Comparison of ENCODE assay signal across 19 mouse cellular contexts in genomic region chr1:120321270-120322021, GRCm38 (mm10). TPM values are rescaled to one million over a fixed set of nuclear protein-coding genes. Genes with fewer than 3 reads are reported as not detected.
DNase-seq lines count a peak whose midpoint lies in the region; ATAC-seq and TF ChIP-seq lines count a peak whose summit lies in the region.
"Had no signal": no experiment of that assay in that cellular context is flagged by ENCODE, and none has a peak within 500 bp of the region (broad histone marks: within the 10 kb centered on the region; RNA-seq: fewer than 3 reads in every experiment).

No protein-coding gene starts in this region.

- H3K36me3 ChIP-seq in forebrain, embryonic 13.5 days (ENCODE audit: poor library complexity, severe bottlenecking), result no peaks in the 10 kb centered on the region
- no peaks in the 10 kb centered on the region for H3K36me3 ChIP-seq in forebrain, embryonic 11.5 days (ENCODE audit: control insufficient read depth, insufficient read depth, low read length)
- H3K36me3 ChIP-seq in forebrain, embryonic 14.5 days (ENCODE audit: control insufficient read depth, insufficient read depth, low read length), result no peaks in the 10 kb centered on the region
- no peaks in the 10 kb centered on the region for H3K36me3 ChIP-seq in hindbrain, embryonic 13.5 days
- no peaks in the 10 kb centered on the region for H3K36me3 ChIP-seq in midbrain, embryonic 15.5 days (replicated peaks)
- no peaks in the 10 kb centered on the region for H3K36me3 ChIP-seq in heart, adult 2 months (ENCODE audit: control insufficient read depth, insufficient read depth, low read length)
- H3K36me3 ChIP-seq: embryonic facial prominence, embryonic 15.5 days had no signal

- 72% methylated on average over 16 of the region's 16 CpGs for WGBS in forebrain, embryonic 13.5 days
- 81% methylated on average over 16 of the region's 16 CpGs for WGBS in forebrain, embryonic 11.5 days
- WGBS in forebrain, embryonic 14.5 days, result 66% methylated on average over 16 of the region's 16 CpGs
- WGBS in hindbrain, embryonic 13.5 days, result 59% methylated on average over 16 of the region's 16 CpGs
- WGBS in midbrain, embryonic 15.5 days, result 61% methylated on average over 16 of the region's 16 CpGs
- 78% methylated on average over 16 of the region's 16 CpGs for WGBS in heart, adult 2 months

- no peaks in the 10 kb centered on the region for H3K27me3 ChIP-seq in forebrain, embryonic 13.5 days
- H3K27me3 ChIP-seq in forebrain, embryonic 11.5 days (ENCODE audit: control insufficient read depth, insufficient read depth, low read length), result no peaks in the 10 kb centered on the region
- H3K27me3 ChIP-seq in forebrain, embryonic 14.5 days (replicated peaks; ENCODE audit: control insufficient read depth, insufficient read depth, low read length), result no peaks in the 10 kb centered on the region
- H3K27me3 ChIP-seq in hindbrain, embryonic 13.5 days, result peaks cover 5% of the 10 kb centered on the region; the same call in 1 of the 2 replicates
- H3K27me3 ChIP-seq in midbrain, embryonic 15.5 days (replicated peaks), result no peaks in the 10 kb centered on the region
- H3K27me3 ChIP-seq in heart, adult 2 months (ENCODE audit: control insufficient read depth, insufficient read depth, low read length), result no peaks in the 10 kb centered on the region
- H3K27me3 ChIP-seq: embryonic facial prominence, embryonic 15.5 days had no signal

- TF ChIP-seq EP300 in heart, adult 2 months (IDR thresholded peaks at IDR 0.05; ENCODE audit: insufficient read depth, low read depth, low read length), result no peak

- no peak overlapping the region for H3K4me2 ChIP-seq in forebrain, embryonic 13.5 days
- no peak overlapping the region for H3K4me2 ChIP-seq in forebrain, embryonic 11.5 days (ENCODE audit: low read depth, low read length, severe bottlenecking)
- no peak overlapping the region for H3K4me2 ChIP-seq in forebrain, embryonic 14.5 days (ENCODE audit: low read length)
- H3K4me2 ChIP-seq in hindbrain, embryonic 13.5 days, result peak overlapping the region; percentile 11; the same call in 1 of the 2 replicates
- no peak overlapping the region for H3K4me2 ChIP-seq in midbrain, embryonic 15.5 days
- H3K4me2 ChIP-seq: embryonic facial prominence, embryonic 15.5 days had no signal

- no peaks in the 10 kb centered on the region for H3K9me3 ChIP-seq in forebrain, embryonic 13.5 days (replicated peaks)
- H3K9me3 ChIP-seq in forebrain, embryonic 11.5 days (ENCODE audit: control insufficient read depth, low read length), result no peaks in the 10 kb centered on the region
- no peaks in the 10 kb centered on the region for H3K9me3 ChIP-seq in forebrain, embryonic 14.5 days (replicated peaks; ENCODE audit: control insufficient read depth, low read length)
- H3K9me3 ChIP-seq in hindbrain, embryonic 13.5 days, result no peaks in the 10 kb centered on the region
- no peaks in the 10 kb centered on the region for H3K9me3 ChIP-seq in midbrain, embryonic 15.5 days
- H3K9me3 ChIP-seq: embryonic facial prominence, embryonic 15.5 days had no signal

- no peak overlapping the region for H3K4me3 ChIP-seq in forebrain, embryonic 13.5 days
- no peak overlapping the region for H3K4me3 ChIP-seq in forebrain, embryonic 11.5 days (ENCODE audit: low read depth, low read length)
- no peak overlapping the region for H3K4me3 ChIP-seq in forebrain, embryonic 14.5 days (ENCODE audit: low read depth, low read length)
- no peak overlapping the region for H3K4me3 ChIP-seq in hindbrain, embryonic 13.5 days
- H3K4me3 ChIP-seq in midbrain, embryonic 15.5 days, result no peak overlapping the region
- H3K4me3 ChIP-seq in heart, adult 2 months, result no peak overlapping the region
- H3K4me3 ChIP-seq: embryonic facial prominence, embryonic 15.5 days had no signal

- H3K27ac ChIP-seq in forebrain, embryonic 13.5 days, result 0 out of 2 replicates have a peak overlapping the region, but pooled peaks have one; percentile 25
- no peak overlapping the region for H3K27ac ChIP-seq in forebrain, embryonic 11.5 days (ENCODE audit: low read depth, low read length)
- no peak overlapping the region for H3K27ac ChIP-seq in forebrain, embryonic 14.5 days (ENCODE audit: low read depth, low read length)
- no peak overlapping the region for H3K27ac ChIP-seq in hindbrain, embryonic 13.5 days
- no peak overlapping the region for H3K27ac ChIP-seq in midbrain, embryonic 15.5 days
- no peak overlapping the region for H3K27ac ChIP-seq in heart, adult 2 months
- H3K27ac ChIP-seq: embryonic facial prominence, embryonic 15.5 days had no signal

- no peak overlapping the region for H3K9ac ChIP-seq in forebrain, embryonic 13.5 days
- H3K9ac ChIP-seq in forebrain, embryonic 11.5 days (ENCODE audit: low read length), result no peak overlapping the region
- no peak overlapping the region for H3K9ac ChIP-seq in forebrain, embryonic 14.5 days (ENCODE audit: low read length)
- no peak overlapping the region for H3K9ac ChIP-seq in hindbrain, embryonic 13.5 days
- H3K9ac ChIP-seq in midbrain, embryonic 15.5 days, result no peak overlapping the region
- H3K9ac ChIP-seq in heart, adult 2 months (ENCODE audit: low read depth, low read length), result no peak overlapping the region
- H3K9ac ChIP-seq: embryonic facial prominence, embryonic 15.5 days had no signal

- no peaks in the 10 kb centered on the region for H3K4me1 ChIP-seq in forebrain, embryonic 13.5 days
- no peaks in the 10 kb centered on the region for H3K4me1 ChIP-seq in forebrain, embryonic 11.5 days (replicated peaks; ENCODE audit: control insufficient read depth, insufficient read depth, low read length)
- no peaks in the 10 kb centered on the region for H3K4me1 ChIP-seq in forebrain, embryonic 14.5 days (ENCODE audit: control insufficient read depth, insufficient read depth, low read length)
- peaks cover 10% of the 10 kb centered on the region; the same call in 1 of the 2 replicates for H3K4me1 ChIP-seq in hindbrain, embryonic 13.5 days (replicated peaks)
- H3K4me1 ChIP-seq in midbrain, embryonic 15.5 days, result no peaks in the 10 kb centered on the region
- H3K4me1 ChIP-seq in heart, adult 2 months (ENCODE audit: control insufficient read depth, insufficient read depth, low read length), result no peaks in the 10 kb centered on the region
- H3K4me1 ChIP-seq: embryonic facial prominence, embryonic 15.5 days had no signal

- peak; percentile 66 for ATAC-seq in forebrain, embryonic 13.5 days
- ATAC-seq in forebrain, embryonic 11.5 days (replicated peaks; ENCODE audit: low FRiP score), result no peak
- ATAC-seq in forebrain, embryonic 14.5 days, result peak; percentile 57
- peak; percentile 61 for ATAC-seq in hindbrain, embryonic 13.5 days (ENCODE audit: low FRiP score)
- ATAC-seq in midbrain, embryonic 15.5 days (replicated peaks), result peak; percentile 55
- ATAC-seq: inflammation-experienced regulatory T-cells, adult 6 months had no signal

- intact Hi-C loops in heart, adult 2 months (cut with DNase I), result no loop called here

- TF ChIP-seq CTCF in heart, adult 2 months (IDR thresholded peaks at IDR 0.05), result no peak

- no peak for DNase-seq in forebrain, embryonic 11.5 days (ENCODE audit: low spot score)
- peak; percentile 52 for DNase-seq in forebrain, embryonic 14.5 days (ENCODE audit: low spot score)
- DNase-seq in lung, postnatal 25 days (ENCODE audit: low spot score), result no peak
- no peak for DNase-seq in heart, adult 2 months
- DNase-seq in adipocyte (ENCODE audit: low spot score), result no peak
- DNase-seq: adrenal gland, postnatal 14 days; B cell, adult 2 months; gastrocnemius, postnatal 14 days; kidney, adult 8-10 months; layer of hippocampus, adult 9-11 months; lung, postnatal 36 days; thymus, adult 2 months had no signal

- no peak for TF ChIP-seq POLR2A in heart, adult 2 months (IDR thresholded peaks at IDR 0.05; ENCODE audit: insufficient read depth, low read depth, low read length)

- H3K79me2 ChIP-seq in heart, adult 2 months (replicated peaks; ENCODE audit: control insufficient read depth, insufficient read depth, low read length), result no peaks in the 10 kb centered on the region

RNA-seq across cellular contexts. Expression of gene C1ql2, which starts 18.9 kb away (rescaled TPM):
- 0.18 and 0.25 TPM in 2 replicates for polyA plus RNA-seq in forebrain, embryonic 13.5 days (2015; fragmentation: Nextera tagmentation; extraction: Ambion mirVana)
- not detected in 2 replicates for polyA plus RNA-seq in forebrain, embryonic 11.5 days (2014; fragmentation: Nextera tagmentation; extraction: Ambion mirVana)
- polyA plus RNA-seq in forebrain, embryonic 14.5 days (2014; fragmentation: Nextera tagmentation; extraction: Ambion mirVana), result 0.52 and 1.1 TPM in 2 replicates
- polyA plus RNA-seq in hindbrain, embryonic 13.5 days (2015; fragmentation: Nextera tagmentation; extraction: Ambion mirVana), result 2.5 and 4.2 TPM in 2 replicates
- polyA plus RNA-seq in midbrain, embryonic 15.5 days (2015; fragmentation: Nextera tagmentation; extraction: Ambion mirVana), result 17.9 and 21.7 TPM in 2 replicates
- total RNA-seq in heart, adult 2 months (2021), result not detected
- polyA plus RNA-seq in heart, adult 2 months (2012; rRNA removed), result not detected in 2 replicates
- total RNA-seq: adrenal gland, postnatal 14 days; gastrocnemius, postnatal 14 days had no signal
- polyA plus RNA-seq: embryonic facial prominence, embryonic 15.5 days; heart, postnatal 0 days; inflammation-experienced regulatory T-cells, adult 6 months; liver, embryonic 16.5 days had no signal

RNA-seq across cellular contexts. Expression of gene Steap3, which starts 48.9 kb away (rescaled TPM):
- 1.3 TPM in 2 replicates for polyA plus RNA-seq in forebrain, embryonic 13.5 days (2015; fragmentation: Nextera tagmentation; extraction: Ambion mirVana)
- polyA plus RNA-seq in forebrain, embryonic 11.5 days (2014; fragmentation: Nextera tagmentation; extraction: Ambion mirVana), result 2.8 and 3.2 TPM in 2 replicates
- polyA plus RNA-seq in forebrain, embryonic 14.5 days (2014; fragmentation: Nextera tagmentation; extraction: Ambion mirVana), result 2.1 and 3.1 TPM in 2 replicates
- 1.9 and 2.2 TPM in 2 replicates for polyA plus RNA-seq in hindbrain, embryonic 13.5 days (2015; fragmentation: Nextera tagmentation; extraction: Ambion mirVana)
- 4.1 and 4.9 TPM in 2 replicates for polyA plus RNA-seq in midbrain, embryonic 15.5 days (2015; fragmentation: Nextera tagmentation; extraction: Ambion mirVana)
- total RNA-seq in heart, adult 2 months (2021), result 10 to 100 TPM; 25.2 to 27.9 TPM
- 54.9 and 70.5 TPM in 2 replicates for polyA plus RNA-seq in heart, adult 2 months (2012; rRNA removed)
